Mouse (Mus musculus) liver, postnatal 0 days (tissue): ENCODE data around the gene Apba1.

Source experiments
- CTCF ChIP-seq: sonication (generic); IDR thresholded peaks from 2 replicates; pipeline ENCODE4 v1.5.1; 2016; ENCODE audit warnings: antibody characterized with exemption, low read depth
- EP300 ChIP-seq: IDR thresholded peaks from 2 replicates; pipeline ENCODE4 v1.6.1; 2016; ENCODE audit warnings: antibody characterized with exemption, low read depth, mild to moderate bottlenecking

GRCm38 (mm10) chr19:23867052-23867451 is 108.4 kb downstream of the Apba1 start:
- TF ChIP-seq CTCF: no peak
- TF ChIP-seq EP300: no peak
